Mouse (Mus musculus): Measurements from ENCODE around the gene Atxn3.

Gene Atxn3

GRCm38 (mm10) chr12:101889351-101889750, 68.7 kb downstream of the Atxn3 start:
- H3K36me3 ChIP-seq (ENCODE audit: control insufficient read depth, insufficient read depth, low read length, poor library complexity, severe bottlenecking), result peaks cover 7% of the 10 kb centered on the region
- no peak for DNase-seq (ENCODE audit: low read depth, low spot score)
- H3K27me3 ChIP-seq (ENCODE audit: control insufficient read depth, insufficient read depth, low read length, poor library complexity, severe bottlenecking), result no peaks in the 10 kb centered on the region

- Histone ChIP-seq H3K36me3 (ENCODE audit: control insufficient read depth, insufficient read depth, low read length, poor library complexity, severe bottlenecking) (peaks cover 10% of the 10 kb centered on the region), H3K27me3 (ENCODE audit: control insufficient read depth, insufficient read depth, low read length, poor library complexity, severe bottlenecking) (no peaks in the 10 kb centered on the region)
- no peak for DNase-seq (ENCODE audit: low read depth, low spot score)
These were observed 69.7 kb downstream of the Atxn3 start for GRCm38 (mm10) chr12:101888312-101888711.

- Histone ChIP-seq H3K36me3 (ENCODE audit: control insufficient read depth, insufficient read depth, low read length, poor library complexity, severe bottlenecking) (peaks cover 9% of the 10 kb centered on the region), H3K27me3 (ENCODE audit: control insufficient read depth, insufficient read depth, low read length, poor library complexity, severe bottlenecking) (no peaks in the 10 kb centered on the region)
- no peak for DNase-seq (ENCODE audit: low read depth, low spot score)
These were observed 73.1 kb downstream of the Atxn3 start for GRCm38 (mm10) chr12:101884926-101885325.

- DNase-seq (ENCODE audit: low read depth, low spot score), result no peak
- Histone ChIP-seq H3K27me3 (ENCODE audit: control insufficient read depth, insufficient read depth, low read length, poor library complexity, severe bottlenecking) (no peaks in the 10 kb centered on the region), H3K36me3 (ENCODE audit: control insufficient read depth, insufficient read depth, low read length, poor library complexity, severe bottlenecking) (peaks cover 16% of the 10 kb centered on the region)
These were observed 81.7 kb downstream of the Atxn3 start for GRCm38 (mm10) chr12:101876374-101876773.

- H3K27me3 ChIP-seq (ENCODE audit: control insufficient read depth, insufficient read depth, low read length, poor library complexity, severe bottlenecking), result no peaks in the 10 kb centered on the region
- H3K36me3 ChIP-seq (ENCODE audit: control insufficient read depth, insufficient read depth, low read length, poor library complexity, severe bottlenecking), result peaks cover 16% of the 10 kb centered on the region
- DNase-seq (ENCODE audit: low read depth, low spot score), result peak; percentile 46
These were observed 82.9 kb downstream of the Atxn3 start for GRCm38 (mm10) chr12:101875107-101875506.
